In the genomic region with DNA sequence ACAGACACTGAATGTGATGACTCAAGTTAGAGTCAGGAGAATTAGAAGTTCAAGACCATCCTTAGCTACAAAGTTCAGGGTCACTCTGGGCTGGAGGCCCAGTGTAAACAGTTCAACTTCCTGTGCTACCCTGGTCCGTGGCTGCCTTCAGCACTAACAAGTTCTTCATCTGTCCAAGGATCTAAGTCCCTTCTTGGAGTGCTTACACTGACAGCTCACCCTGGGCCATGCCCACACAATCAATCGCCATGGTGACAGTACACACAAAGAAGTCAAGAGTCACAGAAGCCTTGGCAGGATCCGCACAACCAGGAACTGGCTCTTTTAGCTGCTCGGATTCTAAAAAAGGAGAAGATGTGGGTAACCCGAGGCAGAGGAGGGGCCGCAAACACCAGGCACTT, we compare ENCODE assay signal across 8 mouse cellular contexts. TPM values are rescaled to one million over a fixed set of nuclear protein-coding genes. Genes with fewer than 3 reads are reported as not detected.
DNase-seq lines count a peak whose midpoint lies in the region; ATAC-seq and TF ChIP-seq lines count a peak whose summit lies in the region.

No protein-coding gene starts in this region.

- H3K4me3 ChIP-seq in midbrain, embryonic 13.5 days (replicated peaks) = no peak overlapping the region
- no peak overlapping the region for H3K4me3 ChIP-seq in midbrain, embryonic 16.5 days (ENCODE audit: low read depth, low read length)
- no peak overlapping the region for H3K4me3 ChIP-seq in liver, postnatal 0 days (ENCODE audit: low read depth, low read length)
- H3K4me3 ChIP-seq in stomach, embryonic 16.5 days (replicated peaks; ENCODE audit: low read length) = no peak overlapping the region
- no peak overlapping the region for H3K4me3 ChIP-seq in forebrain, embryonic 13.5 days

- no peaks in the 10 kb centered on the region for H3K9me3 ChIP-seq in midbrain, embryonic 13.5 days
- no peaks in the 10 kb centered on the region for H3K9me3 ChIP-seq in midbrain, embryonic 16.5 days (replicated peaks; ENCODE audit: control insufficient read depth, low read length, poor library complexity, severe bottlenecking)
- no peaks in the 10 kb centered on the region for H3K9me3 ChIP-seq in liver, postnatal 0 days (ENCODE audit: low read length)
- H3K9me3 ChIP-seq in stomach, embryonic 16.5 days (replicated peaks; ENCODE audit: control insufficient read depth, low read length) = no peaks in the 10 kb centered on the region
- no peaks in the 10 kb centered on the region for H3K9me3 ChIP-seq in forebrain, embryonic 13.5 days (replicated peaks)

- 0 out of 2 replicates have a peak overlapping the region, but pooled peaks have one; percentile 21 for H3K27ac ChIP-seq in midbrain, embryonic 13.5 days
- no peak overlapping the region for H3K27ac ChIP-seq in midbrain, embryonic 16.5 days (ENCODE audit: low read length)
- 0 out of 2 replicates have a peak overlapping the region, but pooled peaks have one; percentile 5 for H3K27ac ChIP-seq in liver, postnatal 0 days (ENCODE audit: low read depth)
- peak overlapping the region; percentile 61 for H3K27ac ChIP-seq in stomach, embryonic 16.5 days (ENCODE audit: low read length)
- H3K27ac ChIP-seq in forebrain, embryonic 13.5 days = no peak overlapping the region

- ATAC-seq in midbrain, embryonic 13.5 days = no peak
- no peak for ATAC-seq in midbrain, embryonic 16.5 days
- peak; percentile 89 for ATAC-seq in granulocyte monocyte progenitor cell, adult 5-6 weeks (replicated peaks; ENCODE audit: poor library complexity, severe bottlenecking)
- no peak for ATAC-seq in liver, postnatal 0 days
- ATAC-seq in stomach, embryonic 16.5 days (ENCODE audit: insufficient read depth, low FRiP score) = peak; percentile 57
- ATAC-seq in forebrain, embryonic 13.5 days = no peak

- 0 out of 2 replicates have a peak, but pooled peaks cover 4% of the 10 kb centered on the region for H3K36me3 ChIP-seq in midbrain, embryonic 13.5 days
- no peaks in the 10 kb centered on the region for H3K36me3 ChIP-seq in midbrain, embryonic 16.5 days (ENCODE audit: control insufficient read depth, insufficient read depth, low read length)
- 0 out of 2 replicates have a peak, but pooled peaks cover 4% of the 10 kb centered on the region for H3K36me3 ChIP-seq in liver, postnatal 0 days (replicated peaks; ENCODE audit: insufficient read depth, low read length)
- no peaks in the 10 kb centered on the region for H3K36me3 ChIP-seq in stomach, embryonic 16.5 days (ENCODE audit: control insufficient read depth, insufficient read depth, low read length)
- H3K36me3 ChIP-seq in forebrain, embryonic 13.5 days (ENCODE audit: poor library complexity, severe bottlenecking) = peaks cover 31% of the 10 kb centered on the region; the same call in 1 of the 2 replicates

- DNase-seq in liver, postnatal 0 days = no peak
- no peak for DNase-seq in thymus, postnatal 4 days
- DNase-seq in urinary bladder, postnatal 10 days (ENCODE audit: low spot score) = no peak

- TF ChIP-seq CTCF in liver, postnatal 0 days (IDR thresholded peaks at IDR 0.05; ENCODE audit: low read depth) = no peak

- H3K4me2 ChIP-seq in midbrain, embryonic 13.5 days (replicated peaks) = no peak overlapping the region
- H3K4me2 ChIP-seq in midbrain, embryonic 16.5 days (ENCODE audit: low read length) = no peak overlapping the region
- H3K4me2 ChIP-seq in liver, postnatal 0 days (ENCODE audit: low read depth, low read length) = no peak overlapping the region
- H3K4me2 ChIP-seq in stomach, embryonic 16.5 days (ENCODE audit: low read depth, low read length) = no peak overlapping the region
- no peak overlapping the region for H3K4me2 ChIP-seq in forebrain, embryonic 13.5 days

- peaks cover 13% of the 10 kb centered on the region for H3K27me3 ChIP-seq in midbrain, embryonic 13.5 days
- H3K27me3 ChIP-seq in midbrain, embryonic 16.5 days (ENCODE audit: control insufficient read depth, insufficient read depth, low read depth, low read length) = no peaks in the 10 kb centered on the region
- H3K27me3 ChIP-seq in liver, postnatal 0 days (ENCODE audit: insufficient read depth, low read length) = no peaks in the 10 kb centered on the region
- H3K27me3 ChIP-seq in stomach, embryonic 16.5 days (ENCODE audit: control insufficient read depth, insufficient read depth, low read length) = no peaks in the 10 kb centered on the region
- no peaks in the 10 kb centered on the region for H3K27me3 ChIP-seq in forebrain, embryonic 13.5 days

- no peak for TF ChIP-seq EP300 in liver, postnatal 0 days (IDR thresholded peaks at IDR 0.05; ENCODE audit: low read depth)

- H3K9ac ChIP-seq in midbrain, embryonic 13.5 days (replicated peaks) = no peak overlapping the region
- no peak overlapping the region for H3K9ac ChIP-seq in midbrain, embryonic 16.5 days (ENCODE audit: low read depth, low read length)
- H3K9ac ChIP-seq in liver, postnatal 0 days (replicated peaks) = no peak overlapping the region
- no peak overlapping the region; the same call in 1 of the 2 replicates for H3K9ac ChIP-seq in stomach, embryonic 16.5 days (ENCODE audit: low read length)
- no peak overlapping the region for H3K9ac ChIP-seq in forebrain, embryonic 13.5 days

- 42% methylated on average over 6 of the region's 6 CpGs for WGBS in midbrain, embryonic 13.5 days
- 37% methylated on average over 6 of the region's 6 CpGs for WGBS in midbrain, embryonic 16.5 days
- WGBS in liver, postnatal 0 days (ENCODE audit: insufficient replicate concordance) = 25% methylated on average over 6 of the region's 6 CpGs
- WGBS in stomach, embryonic 16.5 days = 27% methylated on average over 6 of the region's 6 CpGs
- WGBS in forebrain, embryonic 13.5 days = 54% methylated on average over 6 of the region's 6 CpGs

- peaks cover 62% of the 10 kb centered on the region for H3K4me1 ChIP-seq in midbrain, embryonic 13.5 days (replicated peaks)
- peaks cover 31% of the 10 kb centered on the region for H3K4me1 ChIP-seq in midbrain, embryonic 16.5 days (ENCODE audit: control insufficient read depth, insufficient read depth, low read length)
- peaks cover 68% of the 10 kb centered on the region for H3K4me1 ChIP-seq in liver, postnatal 0 days (ENCODE audit: insufficient read depth)
- peaks cover 70% of the 10 kb centered on the region for H3K4me1 ChIP-seq in stomach, embryonic 16.5 days (ENCODE audit: control insufficient read depth, insufficient read depth, low read length)
- H3K4me1 ChIP-seq in forebrain, embryonic 13.5 days = peaks cover 83% of the 10 kb centered on the region

RNA-seq across cellular contexts. Expression of a gene that starts 44.6 kb away (rescaled TPM):
- 2.7 and 3.6 TPM in 2 replicates for polyA plus RNA-seq in midbrain, embryonic 13.5 days (2015; fragmentation: Nextera tagmentation; extraction: Ambion mirVana)
- 3.5 and 4.2 TPM in 2 replicates for polyA plus RNA-seq in midbrain, embryonic 16.5 days (2015; fragmentation: Nextera tagmentation; extraction: Ambion mirVana)
- total RNA-seq in granulocyte monocyte progenitor cell, adult 5-6 weeks (2014; fragmentation: Nextera tagmentation) = 0.49 and 1.1 TPM in 2 replicates
- 0.72 and 2.2 TPM in 2 replicates for total RNA-seq in granulocyte monocyte progenitor cell, adult 5-6 weeks (2017)
- polyA plus RNA-seq in liver, postnatal 0 days (2015; fragmentation: Nextera tagmentation; extraction: Ambion mirVana) = 2.5 and 3.2 TPM in 2 replicates
- 2.1 and 2.7 TPM in 2 replicates for polyA plus RNA-seq in stomach, embryonic 16.5 days (2015; fragmentation: Nextera tagmentation; extraction: Ambion mirVana)
- polyA plus RNA-seq in forebrain, embryonic 13.5 days (2015; fragmentation: Nextera tagmentation; extraction: Ambion mirVana) = 6.5 and 7.2 TPM in 2 replicates

Comparison
In these comparisons a context has a peak if more than half of its experiments do, and no peak if none do; other contexts are left out.
1. H3K27ac ChIP-seq: peak in midbrain, embryonic 13.5 days (single experiment), liver, postnatal 0 days (single experiment) and stomach, embryonic 16.5 days (single experiment); none in midbrain, embryonic 16.5 days (single experiment) and forebrain, embryonic 13.5 days (single experiment).
2. ATAC-seq: peak in granulocyte monocyte progenitor cell, adult 5-6 weeks (single experiment) and stomach, embryonic 16.5 days (single experiment); none in midbrain, embryonic 13.5 days (single experiment), midbrain, embryonic 16.5 days (single experiment), liver, postnatal 0 days (single experiment) and forebrain, embryonic 13.5 days (single experiment).